Mouse (Mus musculus): Measurements from ENCODE around the gene Mtus2. TPM values are rescaled to one million over a fixed set of nuclear protein-coding genes. Genes with fewer than 3 reads are reported as not detected.

The Mtus2 gene
- polyA plus RNA-seq (2012; rRNA removed), result 9.0 and 9.3 TPM in 2 replicates

GRCm38 (mm10) chr5:147956821-147957564 is at the start of gene Mtus2:
Mtus2 (plus strand) TSS chr5:147957320.

Other genes starting within 250 kb of the Mtus2 start
- 4.2 and 5.6 TPM in 2 replicates for gene Flt1, start 231.3 kb upstream of the Mtus2 start, polyA plus RNA-seq (2012; rRNA removed)
- gene Pomp, start 96.9 kb upstream of the Mtus2 start, polyA plus RNA-seq (2012; rRNA removed), result 211 and 297 TPM in 2 replicates
- gene Slc46a3, start 62.5 kb upstream of the Mtus2 start, polyA plus RNA-seq (2012; rRNA removed), result 1.8 and 4.9 TPM in 2 replicates